Mouse (Mus musculus) lung, embryonic 16.5 days (tissue): ENCODE data around the gene Trpm1. TPM values are rescaled to one million over a fixed set of nuclear protein-coding genes. Genes with fewer than 3 reads are reported as not detected.
"Not testable (repeated sequence)": the region's sequence is repeated elsewhere in the genome, so short reads cannot be mapped to it uniquely, and the experiment has no call there.

Source experiments
- ATAC-seq: fragments of 200-750 bp; cut with Nextera tagmentation; 2 replicates; pipeline ENCODE4 v1.8.0; 2017; ENCODE audit warnings: low read depth, mild to moderate bottlenecking, moderate library complexity
- H3K27ac ChIP-seq: fragments of 300-500 bp; sonication (generic); 2 replicates; pipeline ENCODE4 v1.5.1; 2014; ENCODE audit warnings: mild to moderate bottlenecking, control low read depth, low read length
- H3K27me3 ChIP-seq: fragments of 300-500 bp; sonication (generic); 2 replicates; pipeline ENCODE4 v1.6.1; 2014; ENCODE audit warnings: low read depth, low read length, mixed read lengths; ENCODE audit not compliant: control insufficient read depth, insufficient read depth
- H3K36me3 ChIP-seq: fragments of 300-500 bp; sonication (generic); 2 replicates; pipeline ENCODE4 v1.6.1; 2014; ENCODE audit warnings: low read length; ENCODE audit not compliant: control insufficient read depth, insufficient read depth
- H3K4me1 ChIP-seq: fragments of 300-500 bp; sonication (generic); replicated peaks from 2 replicates; pipeline ENCODE4 v1.6.1; 2014; ENCODE audit warnings: low read length, mixed read lengths; ENCODE audit not compliant: control insufficient read depth, insufficient read depth
- H3K4me2 ChIP-seq: fragments of 300-500 bp; sonication (generic); 2 replicates; pipeline ENCODE4 v1.6.1; 2014; ENCODE audit warnings: low read depth, low read length, control low read depth
- H3K4me3 ChIP-seq: fragments of 300-500 bp; sonication (generic); 2 replicates; pipeline ENCODE4 v1.5.1; 2014; ENCODE audit warnings: mild to moderate bottlenecking, low read length, control low read depth
- H3K9ac ChIP-seq: fragments of 300-500 bp; sonication (generic); 2 replicates; pipeline ENCODE4 v1.6.1; 2014; ENCODE audit warnings: low read length, control low read depth
- H3K9me3 ChIP-seq: fragments of 300-500 bp; sonication (generic); 2 replicates; pipeline ENCODE4 v1.6.1; 2016; ENCODE audit warnings: low read length; ENCODE audit not compliant: control insufficient read depth
- WGBS: fragments of 180-500 bp; shearing (Covaris S2); extraction: QIAGEN DNeasy Blood & Tissue Kit; methylation state at CpG from one replicate; pipeline ENCODE4 v1.1.7; 2014; 5-methylcytosine and 5-hydroxymethylcytosine counted together
- polyA plus RNA-seq: library from polyadenylated mRNA; unstranded; fragments of >200 nt; fragmentation: Nextera tagmentation; extraction: Ambion mirVana; gene quantifications from 2 replicates; pipeline ENCODE4 v1.2.1, GENCODE M21; 2015

Trpm1 gene
- polyA plus RNA-seq, result 0.10 TPM in 1 of 2 replicates, not detected in the other

DNA sequence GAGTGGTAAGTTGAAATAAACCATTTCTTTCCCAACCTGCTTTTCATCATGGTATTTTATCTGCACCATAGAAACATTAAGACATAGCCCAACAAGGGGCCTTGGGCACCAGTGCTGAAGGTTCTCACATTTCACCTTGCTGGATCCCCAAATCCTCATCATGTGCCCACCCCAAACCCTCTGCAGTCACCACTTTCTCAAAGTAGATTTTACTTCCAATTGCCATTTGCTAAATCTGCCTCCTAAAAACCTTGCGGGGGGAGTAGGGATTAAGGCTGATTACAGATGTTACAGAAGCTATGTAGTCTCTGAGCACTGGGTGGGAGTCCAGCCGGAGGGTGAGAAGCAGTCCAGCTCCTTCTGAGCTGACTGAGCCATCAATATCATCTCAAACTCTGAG, at the start of gene Trpm1:
Gene Trpm1 (plus strand): TSS at position 301 of the 400 bp plus-strand sequence.
- no peak for ATAC-seq
- whole genome bisulfite sequencing, result 84% methylated on average over 2 of the region's 2 CpGs
- Histone ChIP-seq H3K27me3 (no peaks in the 10 kb centered on the region), H3K4me3 (no peak within 1 kb of the TSS), H3K27ac (no peak within 1 kb of the TSS), H3K36me3 (no peaks in the 10 kb centered on the region), H3K9ac (no peak within 1 kb of the TSS), H3K9me3 (no peaks in the 10 kb centered on the region), H3K4me2 (no peak within 1 kb of the TSS), H3K4me1 (peaks cover 16% of the 10 kb centered on the region)

DNA sequence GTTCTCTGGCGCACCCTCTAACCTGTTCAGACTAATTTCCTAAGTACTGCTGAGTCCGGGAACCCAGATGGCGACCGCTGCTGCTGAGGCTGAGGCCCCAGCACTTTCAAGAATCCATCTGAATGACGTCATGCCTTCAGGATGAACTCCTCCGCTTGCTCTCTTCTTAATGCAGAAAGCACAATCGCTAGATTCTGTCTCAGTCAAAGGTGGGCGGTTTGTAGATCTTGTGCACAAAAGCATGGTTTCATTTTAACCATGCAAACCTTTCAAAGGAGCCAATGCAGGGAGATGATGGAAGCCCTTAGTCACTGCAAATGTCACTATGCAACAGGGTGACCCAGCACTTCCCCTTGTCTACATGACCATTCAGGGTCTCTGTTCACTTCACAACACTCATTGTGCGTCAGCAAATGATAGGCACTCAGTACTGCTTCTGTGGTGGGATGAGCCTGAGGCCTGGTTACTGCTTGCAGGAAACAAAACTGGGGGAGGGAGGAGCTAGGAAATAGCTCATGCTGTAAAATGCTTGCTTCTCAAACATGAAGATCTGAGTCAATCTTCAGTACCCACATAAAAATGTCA, 31.4 kb upstream of the Trpm1 start:
- Histone ChIP-seq H3K4me1 (no peaks in the 10 kb centered on the region), H3K36me3 (no peaks in the 10 kb centered on the region), H3K4me3 (no peak overlapping the region), H3K4me2 (no peak overlapping the region), H3K9me3 (no peaks in the 10 kb centered on the region), H3K9ac (no peak overlapping the region), H3K27me3 (no peaks in the 10 kb centered on the region), H3K27ac (no peak overlapping the region)
- 85% methylated on average over 9 of the region's 9 CpGs for WGBS
- ATAC-seq, result no peak

DNA sequence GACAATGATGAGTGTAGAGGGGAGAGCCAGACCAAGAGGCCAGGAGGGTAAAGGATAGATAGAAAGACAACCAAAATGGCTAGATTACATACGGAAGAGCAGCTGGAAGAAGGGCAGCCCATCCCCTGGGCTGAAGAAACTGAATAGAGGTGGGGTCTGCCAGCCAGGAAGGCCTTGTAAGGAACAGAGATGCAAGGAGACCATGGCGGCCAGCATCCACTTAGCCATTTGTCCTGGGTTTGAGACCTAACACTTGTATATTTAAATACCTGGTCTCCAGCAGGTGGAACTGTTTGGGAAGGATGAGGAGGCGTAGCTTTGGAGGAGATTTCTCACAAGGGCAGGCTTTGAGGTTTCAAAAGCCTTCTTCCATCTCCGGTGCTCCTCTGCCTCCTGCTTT, 29.9 kb upstream of the Trpm1 start:
- Histone ChIP-seq H3K4me2 (no peak overlapping the region), H3K4me1 (no peaks in the 10 kb centered on the region), H3K4me3 (no peak overlapping the region), H3K9ac (no peak overlapping the region), H3K27me3 (no peaks in the 10 kb centered on the region), H3K36me3 (no peaks in the 10 kb centered on the region), H3K9me3 (no peaks in the 10 kb centered on the region), H3K27ac (no peak overlapping the region)
- WGBS, result 83% methylated on average over 4 of the region's 4 CpGs
- no peak for ATAC-seq

DNA sequence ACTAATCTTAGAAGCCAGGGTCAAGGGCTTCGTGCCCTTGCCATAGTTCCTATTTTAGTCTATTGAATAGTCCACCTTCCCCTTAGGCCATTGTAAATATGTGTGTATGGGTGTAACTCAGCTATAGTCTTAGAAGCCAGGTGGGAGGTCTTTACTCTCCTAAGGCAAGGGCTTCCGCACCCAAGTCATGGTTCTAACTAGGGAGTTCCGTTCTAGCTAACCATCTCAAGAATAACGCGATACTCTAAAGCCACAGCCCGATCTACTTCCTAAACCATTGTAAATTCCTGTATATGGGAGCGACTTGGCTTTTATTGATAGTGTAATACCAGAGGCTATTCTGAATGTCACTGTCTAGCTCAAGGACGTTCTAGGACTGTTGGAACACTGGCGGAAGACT, 27.6 kb upstream of the Trpm1 start:
- not testable (repeated sequence) for H3K4me2 ChIP-seq, ATAC-seq, H3K4me1 ChIP-seq, H3K27me3 ChIP-seq, H3K9me3 ChIP-seq, H3K9ac ChIP-seq, H3K27ac ChIP-seq, H3K36me3 ChIP-seq, H3K4me3 ChIP-seq
- 91% methylated on average over 8 of the region's 9 CpGs for WGBS

DNA sequence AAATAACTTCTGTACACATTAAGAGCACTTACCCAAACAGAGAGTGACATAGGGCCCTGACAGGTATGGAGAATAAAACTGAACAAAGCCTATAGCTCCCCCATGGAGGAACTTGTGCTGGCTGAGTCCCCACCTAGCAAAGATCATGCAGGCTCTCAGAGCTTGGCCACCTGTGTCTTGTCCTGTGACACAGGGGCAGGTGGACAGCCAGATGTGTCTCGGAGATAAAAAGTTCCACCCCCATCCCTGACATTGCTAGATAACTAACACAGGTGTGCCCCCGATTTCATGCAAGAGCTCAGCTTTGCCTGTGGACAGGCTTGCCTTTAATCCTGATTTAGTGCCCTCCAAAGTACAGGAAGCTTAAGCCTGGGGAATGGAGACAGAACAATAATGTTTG, 13.8 kb upstream of the Trpm1 start:
- no peaks in the 10 kb centered on the region for H3K4me1 ChIP-seq
- no peak overlapping the region for H3K9ac ChIP-seq
- no peak overlapping the region for H3K4me3 ChIP-seq
- no peak overlapping the region for H3K27ac ChIP-seq
- ATAC-seq, result no peak
- no peaks in the 10 kb centered on the region for H3K36me3 ChIP-seq
- H3K4me2 ChIP-seq, result no peak overlapping the region
- no peaks in the 10 kb centered on the region for H3K9me3 ChIP-seq
- H3K27me3 ChIP-seq, result no peaks in the 10 kb centered on the region
- 76% methylated on average over 2 of the region's 2 CpGs for WGBS

DNA sequence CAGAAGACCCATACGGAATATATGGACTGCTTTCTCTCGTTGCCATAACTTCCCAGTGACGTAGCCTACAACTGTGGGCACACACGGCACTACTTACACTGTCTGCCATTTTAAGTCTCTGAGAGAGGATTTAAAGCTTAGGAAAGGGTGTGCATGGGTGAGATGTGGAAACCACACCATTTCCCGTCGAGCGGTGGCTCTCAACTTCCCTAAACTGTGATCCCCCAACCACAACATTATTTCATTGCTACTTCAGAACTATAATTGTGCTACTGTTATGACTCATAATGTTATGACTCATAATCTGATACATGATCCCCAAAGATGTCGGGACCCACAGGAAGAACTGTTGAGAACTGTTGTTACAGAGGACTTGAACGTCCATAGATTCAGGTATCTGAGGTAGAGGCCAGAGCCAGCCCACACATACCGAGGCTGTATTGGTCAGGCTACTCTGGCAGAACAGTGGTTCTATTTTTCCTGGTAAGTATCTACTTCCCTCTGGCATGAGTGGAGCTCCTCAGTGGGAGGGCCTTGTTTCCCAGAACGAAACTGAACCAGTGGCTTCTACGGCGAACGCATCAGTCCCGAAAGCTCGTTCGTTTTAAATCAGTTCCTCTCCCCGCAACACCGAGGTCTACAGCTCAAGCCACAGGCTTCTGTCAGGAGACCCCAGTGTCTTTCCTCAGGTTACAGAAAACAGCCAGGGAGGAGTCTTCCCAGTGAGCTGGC, 12.2 kb upstream of the Trpm1 start:
- no peaks in the 10 kb centered on the region for H3K27me3 ChIP-seq
- no peak overlapping the region for H3K9ac ChIP-seq
- no peaks in the 10 kb centered on the region for H3K4me1 ChIP-seq
- H3K36me3 ChIP-seq, result no peaks in the 10 kb centered on the region
- H3K4me2 ChIP-seq, result no peak overlapping the region
- no peak overlapping the region for H3K4me3 ChIP-seq
- H3K9me3 ChIP-seq, result no peaks in the 10 kb centered on the region
- H3K27ac ChIP-seq, result no peak overlapping the region
- 88% methylated on average over 19 of the region's 19 CpGs for WGBS
- no peak for ATAC-seq

DNA sequence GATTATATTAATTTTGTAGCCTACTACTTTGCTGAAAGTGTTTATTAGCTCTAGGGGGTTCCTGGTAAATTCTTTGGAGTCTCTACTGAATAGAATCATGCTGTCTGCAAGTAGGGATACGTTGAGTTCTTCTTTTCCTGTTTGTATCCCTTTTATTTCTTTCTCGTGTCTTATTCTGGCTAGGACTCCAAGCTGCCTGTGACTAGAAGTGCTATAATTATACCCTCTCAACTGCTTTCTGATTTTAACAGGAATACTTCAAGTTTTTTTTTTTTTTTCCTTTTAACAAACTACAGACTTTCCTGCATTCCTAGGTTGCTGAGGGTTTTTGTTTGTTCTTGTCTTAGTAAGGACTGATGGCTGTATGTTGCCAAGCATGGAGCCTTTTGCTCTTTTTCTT, 4.3 kb upstream of the Trpm1 start:
- H3K4me2 ChIP-seq, result no peak overlapping the region
- H3K27ac ChIP-seq, result no peak overlapping the region
- 49% methylated on average over 2 of the region's 2 CpGs for WGBS
- no peak overlapping the region for H3K9ac ChIP-seq
- H3K4me1 ChIP-seq, result no peaks in the 10 kb centered on the region
- H3K9me3 ChIP-seq, result no peaks in the 10 kb centered on the region
- H3K27me3 ChIP-seq, result no peaks in the 10 kb centered on the region
- no peak overlapping the region for H3K4me3 ChIP-seq
- no peaks in the 10 kb centered on the region for H3K36me3 ChIP-seq
- no peak for ATAC-seq

DNA sequence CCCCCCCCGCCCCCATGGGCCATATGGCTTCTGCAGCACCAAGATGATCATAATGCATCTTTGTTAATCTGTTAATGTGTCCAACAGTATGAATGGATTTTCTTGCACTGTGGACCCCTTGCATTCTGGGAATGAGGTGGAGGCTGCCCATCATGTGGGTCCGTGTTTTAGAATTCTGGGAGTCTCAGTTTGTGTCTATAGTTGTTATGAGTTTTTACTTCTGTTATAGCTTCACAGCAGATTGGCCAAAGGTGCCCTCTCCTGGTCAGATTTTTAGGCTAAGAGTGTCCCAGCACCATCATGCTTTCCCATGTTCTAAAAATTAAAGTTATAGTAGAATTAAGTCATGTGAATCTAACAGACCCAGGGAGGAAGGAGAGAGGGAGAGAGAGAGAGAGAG, 3.9 kb upstream of the Trpm1 start:
- 31% methylated on average over 2 of the region's 2 CpGs for WGBS
- ATAC-seq, result no peak
- Histone ChIP-seq H3K27ac (no peak overlapping the region), H3K4me2 (no peak overlapping the region), H3K9me3 (no peaks in the 10 kb centered on the region), H3K36me3 (no peaks in the 10 kb centered on the region), H3K27me3 (no peaks in the 10 kb centered on the region), H3K4me3 (no peak overlapping the region), H3K4me1 (no peaks in the 10 kb centered on the region), H3K9ac (no peak overlapping the region)

DNA sequence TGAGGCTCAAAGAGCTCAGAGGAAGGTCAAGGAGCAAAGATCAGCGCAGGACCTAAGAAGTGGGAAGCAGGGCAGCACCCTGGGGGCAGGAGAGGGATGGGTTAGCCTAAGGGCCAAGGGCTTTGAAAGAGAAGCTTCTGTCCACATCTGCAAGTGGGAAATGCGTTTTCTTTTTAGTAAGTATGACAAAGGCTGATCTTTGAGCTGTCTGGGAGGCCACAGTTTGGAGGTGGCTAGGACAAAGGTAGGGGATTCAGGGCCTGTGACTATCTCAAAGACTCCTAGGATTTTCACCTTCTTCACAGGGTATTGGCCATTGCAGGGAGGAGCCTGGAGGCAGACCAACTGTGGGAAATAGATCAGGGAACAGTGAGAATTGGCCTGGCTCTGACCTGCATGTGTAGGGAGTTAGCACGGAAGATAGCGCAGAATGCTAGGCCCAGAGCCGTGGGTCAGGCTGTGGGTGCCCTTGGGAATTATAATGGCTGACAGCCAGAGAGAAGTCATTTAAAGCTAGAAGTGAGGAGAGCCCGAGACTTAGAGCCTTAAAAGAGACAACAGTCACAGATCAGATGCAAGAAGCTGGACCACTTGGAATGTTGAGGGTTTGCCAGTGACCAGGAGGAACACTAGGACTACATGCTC, 3.1 kb upstream of the Trpm1 start:
- Histone ChIP-seq H3K4me2 (no peak overlapping the region), H3K27ac (no peak overlapping the region), H3K36me3 (no peaks in the 10 kb centered on the region), H3K27me3 (no peaks in the 10 kb centered on the region), H3K4me1 (peaks cover 4% of the 10 kb centered on the region), H3K4me3 (no peak overlapping the region), H3K9me3 (no peaks in the 10 kb centered on the region), H3K9ac (no peak overlapping the region)
- ATAC-seq, result no peak
- WGBS, result 63% methylated on average over 6 of the region's 6 CpGs
